Mouse (Mus musculus) left cerebral cortex, adult 18-20 months (tissue): ENCODE data around the gene Pnisr. TPM values are rescaled to one million over a fixed set of nuclear protein-coding genes. Genes with fewer than 3 reads are reported as not detected.

Experiments
- DNase-seq, 2 experiments: peaks; one replicate each; pipeline ENCODE4 v3.0.0; 2021 to 2022; ENCODE audit warnings: low spot score in 2 of 2, mixed read lengths in 1 of 2
- long read RNA-seq, 2 experiments: library from polyadenylated mRNA; stranded (forward); transcript quantifications; one replicate each; pipeline ENCODE4 v2.0.0; 2021
- total RNA-seq, 2 experiments: library from RNA; stranded (reverse); gene quantifications; 2 replicates each; pipeline ENCODE4 v1.2.3; 2021

Gene Pnisr
- 100 to 1,000 TPM; 173 to 195 TPM for total RNA-seq
- long read RNA-seq, experiment 1, full-length matches to known transcripts: 25 of 152 reads
- long read RNA-seq, experiment 1, partial matches to known transcripts: 57 of 152 reads
- long read RNA-seq, experiment 1, other reads (novel, unspliced or antisense): 70 of 152 reads
- long read RNA-seq, experiment 2, full-length matches to known transcripts: 12 of 79 reads
- long read RNA-seq, experiment 2, partial matches to known transcripts: 32 of 79 reads
- long read RNA-seq, experiment 2, other reads (novel, unspliced or antisense): 35 of 79 reads

DNA sequence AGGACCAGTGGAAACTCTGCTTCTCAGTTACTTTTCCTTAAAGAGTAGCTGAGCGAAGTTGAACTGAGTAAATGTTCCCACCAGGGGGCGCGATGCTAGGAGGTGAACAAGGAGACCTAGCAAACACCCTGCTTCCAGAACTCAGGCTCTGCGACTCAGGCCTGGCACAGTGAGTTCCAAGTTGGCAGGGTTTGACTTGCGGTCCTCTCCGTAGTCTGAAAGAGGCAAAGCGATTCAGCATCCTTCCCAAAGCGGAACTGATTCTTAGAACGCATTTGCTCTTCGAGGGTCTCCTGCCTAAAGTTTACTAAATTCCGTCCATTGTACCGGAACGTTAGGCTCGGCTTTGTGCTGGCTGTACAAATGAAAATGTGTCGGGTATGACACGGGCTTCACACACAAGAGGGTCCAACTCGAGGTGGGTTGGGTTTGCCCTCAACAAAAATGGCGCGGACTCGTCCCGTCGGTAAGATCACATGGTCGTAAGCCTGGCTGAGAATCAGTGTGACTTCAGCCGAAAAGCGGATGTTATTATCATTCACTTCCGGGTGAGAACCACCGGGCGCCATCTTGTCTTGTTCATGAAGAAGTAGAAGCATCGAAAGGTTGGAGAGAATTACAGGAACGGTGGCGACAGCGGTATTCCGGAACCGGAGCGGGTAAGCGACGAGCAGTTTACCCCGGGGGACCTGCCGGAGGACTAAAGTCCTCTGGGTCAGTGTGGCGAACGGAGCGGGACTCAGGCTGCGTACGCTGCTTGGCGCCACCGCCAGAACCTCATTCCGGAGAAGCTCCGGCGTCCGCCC is at the start of gene Pnisr:
Gene Pnisr (plus strand): TSS at position 103 of the 806 bp plus-strand sequence.
- peak; percentile 95 to 97 for DNase-seq

DNA sequence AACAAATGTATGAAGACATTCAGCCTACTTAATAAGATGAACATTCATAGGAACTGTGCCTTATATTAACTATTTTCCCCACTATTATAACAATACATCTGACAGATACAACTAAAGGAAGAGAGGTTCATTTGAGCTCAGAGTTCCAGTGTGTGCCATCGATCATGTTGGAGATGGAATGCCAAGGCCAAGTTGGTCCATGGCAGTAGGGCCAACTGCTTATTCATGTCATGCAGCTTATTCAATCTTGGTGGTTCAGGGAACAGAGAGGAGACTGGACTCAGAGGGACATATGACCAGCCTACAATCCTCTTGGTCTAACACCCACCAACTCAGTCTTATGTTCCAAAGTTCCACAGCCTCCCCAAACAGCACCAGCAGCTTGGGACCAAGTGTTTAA is 46.4 kb upstream of the Pnisr start:
- no peak for DNase-seq

DNA sequence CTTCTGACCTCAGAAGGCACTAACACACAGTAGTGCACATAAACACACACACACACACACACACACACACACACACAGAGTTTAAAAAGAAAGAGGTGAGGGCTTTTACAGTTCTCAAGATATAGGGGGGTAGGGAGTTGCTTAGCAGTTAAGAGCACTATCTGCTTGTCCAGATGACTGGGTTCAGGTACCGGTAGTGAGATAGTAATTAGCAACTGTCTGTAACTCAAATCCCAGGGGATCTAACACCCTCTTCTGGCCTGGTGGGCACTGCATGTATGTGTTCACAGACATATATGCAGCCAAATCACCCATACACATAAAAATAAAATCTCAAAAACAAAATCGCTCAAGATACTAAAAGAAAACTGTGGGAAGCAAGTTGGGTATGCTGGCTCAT is 45.8 kb upstream of the Pnisr start:
- DNase-seq: no peak

- DNase-seq: no peak
These were observed 40.2 kb upstream of the Pnisr start for GRCm38 (mm10) chr4:21807204-21807603.

DNA sequence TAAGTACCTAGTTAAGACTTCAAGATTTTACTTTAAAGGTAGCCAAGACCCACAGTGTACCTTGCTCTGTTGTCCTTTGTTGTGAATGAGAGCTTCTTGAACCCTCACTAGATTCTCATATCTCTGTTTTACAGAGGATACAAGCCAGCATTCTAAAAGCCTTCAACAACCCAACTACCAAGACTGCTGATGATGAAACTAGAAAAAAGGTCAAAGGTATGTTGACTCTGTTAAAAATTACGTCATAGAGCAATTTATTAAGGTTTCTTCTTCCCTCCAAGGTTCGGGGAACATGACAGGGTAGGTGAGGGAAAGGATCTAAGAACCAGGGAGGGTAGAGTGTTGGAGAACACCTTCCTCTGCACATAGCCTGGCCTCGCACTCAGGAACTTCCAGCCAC is 36.8 kb upstream of the Pnisr start:
- DNase-seq: no peak

GRCm38 (mm10) chr4:21812635-21813034 is 34.7 kb upstream of the Pnisr start:
- no peak for DNase-seq

DNA sequence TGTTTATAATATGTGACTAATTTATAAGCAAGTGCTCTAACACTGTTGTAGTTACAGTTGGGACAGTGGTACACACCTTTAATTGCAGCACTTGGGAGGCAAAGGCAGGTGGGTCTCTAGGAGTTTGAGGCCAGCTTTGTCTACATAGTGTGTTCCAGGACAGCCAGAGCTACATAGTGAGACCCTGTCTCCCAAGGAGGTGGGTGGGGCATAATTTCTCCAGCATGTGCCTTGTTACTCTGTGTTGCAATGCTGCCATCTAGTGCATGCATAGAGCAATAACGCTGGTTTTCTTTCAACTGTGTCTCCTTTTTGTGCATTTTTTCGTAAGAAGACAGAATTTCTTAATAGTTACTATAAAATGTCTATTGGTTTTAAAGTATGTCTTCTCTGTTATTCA is 33.4 kb upstream of the Pnisr start:
- DNase-seq: peak; percentile 21 to 26

DNA sequence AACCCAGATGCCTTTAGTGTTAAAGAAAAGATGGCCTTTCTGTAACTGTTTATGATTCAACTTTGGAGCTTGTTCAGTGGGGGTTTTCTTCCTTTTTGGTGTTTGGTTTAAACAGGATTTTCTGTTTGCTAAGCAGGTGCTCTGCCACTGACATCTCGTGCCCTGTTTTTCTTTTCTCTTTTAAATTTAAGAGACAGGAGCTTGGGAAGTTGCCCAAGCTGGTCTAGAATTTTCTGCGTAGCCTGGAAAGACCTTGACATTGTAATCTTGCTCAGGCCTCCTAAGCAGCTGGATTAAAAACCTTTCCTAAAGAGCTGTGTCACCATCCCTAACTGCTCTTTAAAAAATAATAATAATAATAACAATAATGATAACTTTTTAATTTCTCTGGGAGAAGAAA is 20.8 kb upstream of the Pnisr start:
- DNase-seq: no peak

GRCm38 (mm10) chr4:21832844-21833243 is 14.5 kb upstream of the Pnisr start:
- DNase-seq: no peak

DNA sequence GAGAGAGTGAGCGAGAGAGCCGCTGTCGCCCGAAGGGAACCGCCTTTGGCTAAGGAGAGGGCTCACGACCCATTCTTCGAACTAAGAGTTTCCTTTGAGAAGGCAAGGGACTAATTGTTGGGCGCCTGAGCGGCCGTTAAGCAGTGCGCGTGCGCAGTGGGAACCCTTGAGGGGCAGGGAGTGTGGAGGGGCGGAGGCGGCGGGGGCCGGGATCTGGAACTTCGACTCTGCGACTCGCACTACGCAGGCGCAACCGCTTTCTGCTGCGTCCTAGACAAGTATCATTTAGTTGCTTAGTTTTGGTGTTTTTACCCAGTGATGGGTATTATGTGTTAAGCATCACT is 876 bp downstream of the Pnisr start:
- DNase-seq: peak; percentile 89 to 91

DNA sequence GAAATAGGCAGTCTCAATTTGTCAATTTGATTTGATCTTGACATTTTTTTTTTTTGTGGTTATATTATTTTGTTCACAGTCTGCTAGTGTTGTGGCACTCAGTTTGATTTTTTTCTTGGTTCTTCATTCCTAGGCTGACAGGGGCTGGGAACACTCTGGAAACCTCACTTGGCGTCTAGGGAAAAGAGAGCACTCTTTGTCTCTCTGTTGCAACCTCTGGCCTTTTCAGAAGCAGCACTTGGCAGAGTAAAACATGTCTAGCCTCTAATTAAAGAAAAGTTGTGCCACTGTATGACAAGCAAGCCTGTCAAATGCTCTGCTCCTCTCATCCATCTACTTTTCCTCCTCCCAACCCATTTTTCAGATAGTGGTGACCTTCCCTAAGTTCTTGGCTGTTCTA is 10.1 kb downstream of the Pnisr start:
- DNase-seq: no peak

DNA sequence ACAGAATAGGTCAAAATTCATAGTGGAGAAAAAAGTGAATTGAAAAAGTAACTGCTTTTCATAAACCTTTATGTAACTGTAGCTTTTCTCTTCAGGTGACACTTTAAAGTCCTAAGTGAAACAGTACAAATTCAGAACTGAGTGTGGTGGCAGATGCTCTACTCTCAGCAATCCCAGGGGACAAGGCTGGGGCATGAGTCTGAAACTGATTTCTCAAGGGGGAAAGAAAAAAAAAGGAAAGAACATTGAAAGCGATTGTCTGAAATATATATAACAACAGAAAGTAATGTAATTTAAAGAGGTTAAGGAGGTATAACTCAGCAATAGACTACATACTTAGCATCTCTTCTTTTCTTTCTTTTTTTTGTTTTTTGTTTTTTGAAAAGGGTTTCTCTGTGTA is 17.8 kb downstream of the Pnisr start:
- DNase-seq: no peak

DNA sequence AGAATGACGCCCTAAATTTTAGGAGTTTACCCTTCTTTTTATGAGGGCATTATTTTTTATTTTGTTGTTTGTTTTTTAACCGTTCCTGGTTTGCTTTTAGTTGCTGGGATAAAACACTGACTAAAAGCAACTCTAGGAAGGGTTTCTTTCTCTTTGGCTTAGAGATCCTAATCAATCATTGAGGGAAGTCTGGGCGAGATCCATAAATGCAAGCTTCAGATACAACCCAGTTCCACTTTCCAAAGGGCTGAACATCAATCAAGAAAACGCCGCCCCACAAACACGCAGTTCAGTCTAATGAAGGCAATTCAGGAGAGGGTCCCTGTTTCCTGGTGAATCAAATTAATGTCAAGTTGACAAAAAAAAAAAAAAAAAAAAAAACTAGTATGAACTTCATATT is 31.4 kb downstream of the Pnisr start:
- no peak for DNase-seq

DNA sequence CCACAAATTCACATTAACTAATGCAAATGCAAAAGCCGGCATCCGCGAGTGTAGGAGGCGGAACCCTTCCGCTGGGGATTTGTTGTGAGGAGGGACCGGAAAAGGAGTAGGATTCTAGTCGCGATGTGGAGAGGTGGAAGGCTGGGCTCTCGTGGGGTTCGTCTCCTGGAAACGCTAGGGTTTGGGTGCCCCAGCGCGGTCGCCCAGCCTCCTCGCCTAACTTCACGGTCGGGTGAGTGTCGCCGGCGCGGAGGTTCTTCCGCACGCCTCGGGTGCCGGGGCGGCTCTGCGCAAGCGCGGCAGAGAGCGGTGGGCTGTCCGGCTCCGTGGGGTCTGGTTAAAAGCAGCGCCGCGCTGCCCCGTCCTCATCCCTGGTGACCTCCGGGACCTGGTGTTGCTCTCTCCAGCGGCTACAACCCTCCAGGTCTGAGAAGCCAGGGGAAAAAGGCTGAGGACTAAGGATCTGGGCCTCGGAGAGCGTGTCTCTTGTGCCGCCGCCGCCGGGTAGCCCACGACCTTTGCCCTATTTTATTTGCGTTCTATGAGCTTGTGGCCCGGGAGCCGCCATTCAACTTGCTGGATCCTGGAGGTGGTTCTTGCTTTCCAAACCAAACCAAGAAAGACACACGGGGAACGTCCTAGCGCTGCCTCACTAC is 32.3 kb downstream of the Pnisr start, which contains the start of gene Coq3:
Gene Coq3 (plus strand): TSS at position 109 of the 656 bp plus-strand sequence.
- peak; percentile 78 to 89 for DNase-seq

DNA sequence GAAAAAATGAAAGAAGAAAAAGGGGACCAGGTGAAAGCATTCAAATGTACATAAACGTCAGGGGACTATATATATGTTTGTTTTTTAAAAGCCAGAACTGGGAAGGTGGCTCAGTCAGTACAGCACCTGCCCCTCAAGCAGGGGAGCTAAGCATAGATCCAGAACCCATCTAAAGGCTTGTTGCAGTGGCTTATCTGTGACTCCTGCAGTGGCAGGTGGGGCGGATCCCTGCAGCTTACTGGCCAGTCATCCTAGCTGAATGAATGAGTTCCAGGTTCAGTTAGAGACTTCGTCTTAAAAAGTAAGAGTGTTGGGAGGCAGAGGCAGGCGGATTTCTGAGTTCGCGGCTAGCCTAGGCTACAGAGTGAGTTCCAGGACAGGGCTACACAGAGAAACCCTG is 35.4 kb downstream of the Pnisr start:
- no peak for DNase-seq

DNA sequence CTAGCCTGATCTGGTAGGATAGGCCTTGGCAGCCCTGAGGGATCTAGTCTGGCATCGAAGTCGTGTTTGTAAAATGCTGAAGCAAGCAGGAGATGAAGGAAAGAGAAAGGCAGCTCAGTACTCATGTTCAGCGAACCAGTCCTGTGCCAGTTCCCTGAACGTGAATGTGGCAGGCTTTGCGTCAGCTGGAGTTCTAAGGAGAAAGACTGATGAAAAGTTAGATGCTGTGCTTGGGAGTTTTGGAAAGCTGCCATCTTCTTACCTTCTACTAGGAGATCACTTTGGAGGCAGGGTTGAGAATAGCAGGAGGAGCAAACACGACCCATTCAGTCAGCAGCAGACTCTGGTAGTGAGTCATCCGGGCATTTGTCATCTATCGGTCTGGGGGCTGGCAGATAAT is 38.4 kb downstream of the Pnisr start:
- no peak for DNase-seq

Other genes with a start within 250 kb of the Pnisr start
- gene Prdm13, start 161.6 kb upstream of the Pnisr start, total RNA-seq: not detected
- 10 to 100 TPM; 35.1 to 36.3 TPM for gene Ccnc, start 119.9 kb upstream of the Pnisr start, total RNA-seq
- gene Usp45, start 80.4 kb upstream of the Pnisr start, total RNA-seq: 10 to 100 TPM; 42.2 to 51.0 TPM
- 10 to 100 TPM; 23.1 to 25.1 TPM for gene Tstd3, start 80.4 kb upstream of the Pnisr start, total RNA-seq
- 10 to 100 TPM; 12.0 to 15.2 TPM for gene Coq3, start 32.1 kb downstream of the Pnisr start, total RNA-seq
- 10 to 100 TPM; 62.0 to 65.5 TPM for gene Faxc, start 83.7 kb downstream of the Pnisr start, total RNA-seq